Mouse (Mus musculus) hematopoietic stem cell, adult 5-6 weeks (primary cell): ENCODE results near the gene Arl4d. TPM values are rescaled to one million over a fixed set of nuclear protein-coding genes. Genes with fewer than 3 reads are reported as not detected.
"Not testable (repeated sequence)": the region's sequence is repeated elsewhere in the genome, so short reads cannot be mapped to it uniquely, and the experiment has no call there.

Experiments
- ATAC-seq, 2 experiments: fragments of 125-278 bp in 1 of 2; replicated peaks in 1 of 2; 2 replicates each; pipeline ENCODE4 v1.8.0; 2016 to 2017; ENCODE audit warnings: inconsistent platforms in 2 of 2, mild to moderate bottlenecking in 2 of 2, moderate number of reproducible peaks in 2 of 2, low read depth in 1 of 2, moderate TSS enrichment in 1 of 2; ENCODE audit not compliant: low FRiP score in 2 of 2, poor library complexity in 2 of 2, severe bottlenecking in 2 of 2, insufficient read depth in 1 of 2, low TSS enrichment in 1 of 2
- total RNA-seq: library from RNA; stranded (forward); fragments of 172-1452, 232-1000 nt; gene quantifications from 2 replicates; pipeline ENCODE4 v1.2.3, GENCODE M21; 2017

Gene Arl4d
- total RNA-seq = 0.88 and 2.5 TPM in 2 replicates

- ATAC-seq = peak; percentile 95
These were observed at the start of gene Arl4d for GRCm38 (mm10) chr11:101664825-101665635. Gene Arl4d (plus strand): TSS chr11:101665541.

- ATAC-seq = no peak
These were observed 49.2 kb upstream of the Arl4d start for GRCm38 (mm10) chr11:101616104-101616503.

GRCm38 (mm10) chr11:101616948-101617767 is 48.2 kb upstream of the Arl4d start:
- ATAC-seq = no peak

- peak in 1 of 2 experiments; percentile 42; a peak in 1 of 4 replicates for ATAC-seq
These were observed 47.5 kb upstream of the Arl4d start for GRCm38 (mm10) chr11:101617849-101618248.

GRCm38 (mm10) chr11:101618596-101618995 is 46.7 kb upstream of the Arl4d start:
- ATAC-seq = no peak

GRCm38 (mm10) chr11:101620022-101620655 is 45.2 kb upstream of the Arl4d start:
- not testable (repeated sequence) for ATAC-seq

GRCm38 (mm10) chr11:101626649-101626994 is 38.7 kb upstream of the Arl4d start:
- ATAC-seq = no peak; a peak in 1 of 4 replicates

- peak; percentile 55 to 65 for ATAC-seq
These were observed 38.1 kb upstream of the Arl4d start, which contains the start of gene Rdm1 for GRCm38 (mm10) chr11:101626995-101627856. Gene Rdm1 (plus strand): TSS chr11:101627195.

- peak; percentile 68 to 76 for ATAC-seq
These were observed 37.3 kb upstream of the Arl4d start for GRCm38 (mm10) chr11:101627857-101628559.

- not testable (repeated sequence) for ATAC-seq
These were observed 36.5 kb upstream of the Arl4d start for GRCm38 (mm10) chr11:101628733-101629417.

GRCm38 (mm10) chr11:101635660-101636059 is 29.7 kb upstream of the Arl4d start:
- ATAC-seq = no peak

- ATAC-seq = no peak
These were observed 25.6 kb upstream of the Arl4d start for GRCm38 (mm10) chr11:101639761-101640160.

GRCm38 (mm10) chr11:101640857-101641709 is 24.3 kb upstream of the Arl4d start:
- peak; percentile 5 to 33; a peak in 1 of 4 replicates for ATAC-seq

GRCm38 (mm10) chr11:101641710-101642642 is 23.4 kb upstream of the Arl4d start:
- peak; percentile 77 for ATAC-seq
